16 mouse cellular contexts compared by ENCODE assay signal in genomic region chr3:56859841-56860240, GRCm38 (mm10).
A peak's percentile ranks its signal among the peaks of the same experiment; 100 is the strongest.
DNase-seq lines count a peak whose midpoint lies in the region; ATAC-seq and TF ChIP-seq lines count a peak whose summit lies in the region.
"Had no signal": no experiment of that assay in that cellular context is flagged by ENCODE, and none has a peak within 500 bp of the region (broad histone marks: within the 10 kb centered on the region; RNA-seq: fewer than 3 reads in every experiment).

No protein-coding gene starts in this region.

- H3K36me3 ChIP-seq in embryonic facial prominence, embryonic 11.5 days (replicated peaks; ENCODE audit: control insufficient read depth, insufficient read depth, low read depth, low read length), result no peaks in the 10 kb centered on the region
- no peaks in the 10 kb centered on the region for H3K36me3 ChIP-seq in hindbrain, postnatal 0 days (ENCODE audit: insufficient read depth, low read length)
- no peaks in the 10 kb centered on the region for H3K36me3 ChIP-seq in midbrain, embryonic 15.5 days (replicated peaks)
- H3K36me3 ChIP-seq: heart, embryonic 10.5 days; kidney, embryonic 15.5 days; liver, embryonic 12.5 days had no signal

- peak; percentile 81; the same call in 1 of the 2 replicates for ATAC-seq in embryonic facial prominence, embryonic 11.5 days (replicated peaks; ENCODE audit: insufficient number of reproducible peaks, low FRiP score, low TSS enrichment, low read depth)
- ATAC-seq in hindbrain, postnatal 0 days, result no peak
- peak; percentile 6; the same call in 1 of the 2 replicates for ATAC-seq in midbrain, embryonic 15.5 days (replicated peaks)
- no peak for ATAC-seq in CD4-positive, CD25-positive, alpha-beta regulatory T cell, adult 4 months
- ATAC-seq: activated CD4-positive, CD25-positive, alpha-beta regulatory T cell, adult 4 months; liver, embryonic 12.5 days; lung, postnatal 0 days had no signal

- no peak overlapping the region for H3K4me3 ChIP-seq in embryonic facial prominence, embryonic 11.5 days (ENCODE audit: low read depth, low read length)
- no peak overlapping the region for H3K4me3 ChIP-seq in hindbrain, postnatal 0 days (ENCODE audit: low read length)
- H3K4me3 ChIP-seq in midbrain, embryonic 15.5 days, result no peak overlapping the region
- H3K4me3 ChIP-seq: heart, embryonic 10.5 days; kidney, embryonic 15.5 days; left cerebral cortex, adult 2 months; liver, embryonic 12.5 days had no signal

- H3K27ac ChIP-seq in embryonic facial prominence, embryonic 11.5 days (replicated peaks; ENCODE audit: low read depth, low read length), result no peak overlapping the region
- no peak overlapping the region for H3K27ac ChIP-seq in hindbrain, postnatal 0 days
- 0 out of 2 replicates have a peak overlapping the region, but pooled peaks have one; percentile 4 for H3K27ac ChIP-seq in midbrain, embryonic 15.5 days
- H3K27ac ChIP-seq: heart, embryonic 10.5 days; kidney, embryonic 15.5 days; left cerebral cortex, adult 2 months; liver, embryonic 12.5 days had no signal

- TF ChIP-seq CTCF in hindbrain, postnatal 0 days (IDR thresholded peaks at IDR 0.05; ENCODE audit: low read depth), result no peak

- H3K27me3 ChIP-seq in embryonic facial prominence, embryonic 11.5 days (ENCODE audit: control insufficient read depth, insufficient read depth, low read length), result no peaks in the 10 kb centered on the region
- no peaks in the 10 kb centered on the region for H3K27me3 ChIP-seq in hindbrain, postnatal 0 days (ENCODE audit: insufficient read depth, low read length)
- H3K27me3 ChIP-seq in midbrain, embryonic 15.5 days (replicated peaks), result no peaks in the 10 kb centered on the region
- H3K27me3 ChIP-seq: kidney, embryonic 15.5 days; liver, embryonic 12.5 days had no signal

- WGBS in embryonic facial prominence, embryonic 11.5 days, result 70% methylated on average over 9 of the region's 9 CpGs
- 78% methylated on average over 9 of the region's 9 CpGs for WGBS in hindbrain, postnatal 0 days
- WGBS in midbrain, embryonic 15.5 days, result 82% methylated on average over 9 of the region's 9 CpGs

- H3K9me3 ChIP-seq in embryonic facial prominence, embryonic 11.5 days (replicated peaks; ENCODE audit: control insufficient read depth, low read length), result no peaks in the 10 kb centered on the region
- no peaks in the 10 kb centered on the region for H3K9me3 ChIP-seq in hindbrain, postnatal 0 days (ENCODE audit: low read length)
- H3K9me3 ChIP-seq in midbrain, embryonic 15.5 days, result no peaks in the 10 kb centered on the region
- H3K9me3 ChIP-seq: heart, embryonic 10.5 days; kidney, embryonic 15.5 days; liver, embryonic 12.5 days had no signal

- peak; percentile 1 to 30 for DNase-seq in layer of hippocampus, adult 18-20 months (ENCODE audit: low spot score in 2 of 2)
- DNase-seq in layer of hippocampus, adult 11-12 months (ENCODE audit: low spot score), result no peak
- peak; percentile 73 for DNase-seq in embryonic facial prominence, embryonic 11.5 days (ENCODE audit: low spot score)
- peak; percentile 22 for DNase-seq in hindbrain, postnatal 0 days (ENCODE audit: low spot score)
- DNase-seq in adrenal gland, postnatal 25 days, result no peak
- no peak for DNase-seq in thymus, postnatal 36 days
- DNase-seq: cerebellum, adult 8-10 months; heart, postnatal 4 days had no signal

- no peaks in the 10 kb centered on the region for H3K4me1 ChIP-seq in embryonic facial prominence, embryonic 11.5 days (ENCODE audit: control insufficient read depth, insufficient read depth, low read length)
- no peaks in the 10 kb centered on the region for H3K4me1 ChIP-seq in hindbrain, postnatal 0 days (ENCODE audit: insufficient read depth, low read length)
- no peaks in the 10 kb centered on the region for H3K4me1 ChIP-seq in midbrain, embryonic 15.5 days
- H3K4me1 ChIP-seq: heart, embryonic 10.5 days; kidney, embryonic 15.5 days; liver, embryonic 12.5 days had no signal

- H3K4me2 ChIP-seq in embryonic facial prominence, embryonic 11.5 days (ENCODE audit: low read depth, low read length), result no peak overlapping the region
- no peak overlapping the region for H3K4me2 ChIP-seq in hindbrain, postnatal 0 days (ENCODE audit: low read depth, low read length)
- H3K4me2 ChIP-seq in midbrain, embryonic 15.5 days, result no peak overlapping the region
- H3K4me2 ChIP-seq: kidney, embryonic 15.5 days; liver, embryonic 12.5 days had no signal

- no peak overlapping the region for H3K9ac ChIP-seq in embryonic facial prominence, embryonic 11.5 days (replicated peaks; ENCODE audit: low read length)
- no peak overlapping the region for H3K9ac ChIP-seq in hindbrain, postnatal 0 days (replicated peaks; ENCODE audit: low read length)
- H3K9ac ChIP-seq in midbrain, embryonic 15.5 days, result no peak overlapping the region
- H3K9ac ChIP-seq: kidney, embryonic 15.5 days; liver, embryonic 12.5 days had no signal

Comparison
In these comparisons a context has a peak if more than half of its experiments do, and no peak if none do; other contexts are left out.
1. DNase-seq: peak in layer of hippocampus, adult 18-20 months (2 of 2), embryonic facial prominence, embryonic 11.5 days (single experiment) and hindbrain, postnatal 0 days (single experiment); none in layer of hippocampus, adult 11-12 months (single experiment), adrenal gland, postnatal 25 days (single experiment) and thymus, postnatal 36 days (0 of 2).
2. ATAC-seq: peak in embryonic facial prominence, embryonic 11.5 days (single experiment) and midbrain, embryonic 15.5 days (single experiment); none in hindbrain, postnatal 0 days (single experiment) and CD4-positive, CD25-positive, alpha-beta regulatory T cell, adult 4 months (single experiment).